Mouse (Mus musculus) cerebellum, adult 18-20 months (tissue): ENCODE results near the gene Ankle1.
"Not testable (repeated sequence)": the region's sequence is repeated elsewhere in the genome, so short reads cannot be mapped to it uniquely, and the experiment has no call there.

ENCODE experiments used
- DNase-seq, 2 experiments: peaks; one replicate each; pipeline ENCODE4 v3.0.0; 2021

Ankle1 gene

GRCm38 (mm10) chr8:71408231-71408630, 2.4 kb downstream of the Ankle1 start:
- DNase-seq = no peak

- DNase-seq = no peak
Measured at GRCm38 (mm10) chr8:71411535-71412273, 5.9 kb downstream of the Ankle1 start.

GRCm38 (mm10) chr8:71422121-71422520, 16.3 kb downstream of the Ankle1 start:
- DNase-seq = no peak

GRCm38 (mm10) chr8:71432935-71433334, 27.1 kb downstream of the Ankle1 start:
- not testable (repeated sequence) for DNase-seq

DNA sequence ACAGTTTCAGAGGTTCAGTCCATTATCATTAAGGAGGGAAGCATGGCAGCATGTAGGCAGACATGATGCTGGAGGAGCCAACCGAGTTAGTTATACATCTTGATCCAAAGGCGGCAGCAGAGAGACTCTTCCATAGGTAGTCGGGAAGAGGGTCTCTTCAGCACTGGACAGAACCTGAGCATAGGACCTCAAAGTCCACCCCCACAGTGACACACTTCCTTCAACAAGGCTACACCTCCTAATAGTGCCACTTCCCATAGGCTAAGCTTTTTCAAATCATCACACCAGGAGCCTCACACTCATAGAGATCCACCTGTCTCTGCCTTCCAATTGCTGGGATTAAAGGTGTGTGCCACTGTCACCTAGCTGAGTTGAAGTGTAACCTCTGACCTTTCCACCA, 31.2 kb downstream of the Ankle1 start:
- no peak for DNase-seq

- DNase-seq = peak; percentile 60 to 65
Measured at GRCm38 (mm10) chr8:71441404-71441803, 35.6 kb downstream of the Ankle1 start.

DNA sequence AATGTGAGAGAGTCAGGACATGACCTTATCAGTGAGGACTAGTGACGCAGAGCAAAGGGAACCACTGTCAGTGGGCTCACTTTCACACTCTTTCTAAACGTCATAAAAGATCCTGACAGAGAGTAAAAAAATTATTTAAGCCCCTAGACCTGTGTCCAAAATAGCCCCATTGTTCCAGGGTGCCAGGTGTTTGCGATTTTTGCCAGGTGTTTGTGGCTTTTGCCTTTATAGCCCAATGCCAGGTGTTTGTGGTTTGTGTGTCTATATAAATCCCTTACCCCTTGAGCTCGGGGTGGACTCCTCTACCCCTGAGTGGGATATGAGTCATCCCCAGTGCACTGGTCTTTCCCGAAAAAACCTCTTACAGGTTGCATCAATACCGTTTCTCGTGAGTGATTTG, 39.3 kb downstream of the Ankle1 start:
- no peak for DNase-seq

DNA sequence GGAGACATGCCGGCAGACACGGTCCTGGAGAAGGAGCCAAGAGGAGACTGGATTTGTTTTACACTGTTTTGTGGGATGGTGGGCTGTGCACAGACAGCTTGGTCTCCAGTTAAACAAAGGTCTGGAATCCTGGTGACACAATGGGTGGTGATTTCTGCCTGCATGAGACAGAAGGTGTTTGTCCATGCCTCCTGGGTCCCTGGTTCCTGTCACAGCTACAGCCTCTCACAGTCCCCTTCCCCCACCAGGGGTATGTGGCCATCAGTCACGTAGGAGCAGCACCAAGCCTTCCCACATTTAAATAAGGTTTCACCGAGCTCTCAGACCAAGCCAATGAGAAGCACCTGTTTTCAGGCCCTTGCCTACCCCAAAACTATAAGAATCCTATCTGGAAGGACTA, 45.5 kb downstream of the Ankle1 start:
- DNase-seq = no peak

DNA sequence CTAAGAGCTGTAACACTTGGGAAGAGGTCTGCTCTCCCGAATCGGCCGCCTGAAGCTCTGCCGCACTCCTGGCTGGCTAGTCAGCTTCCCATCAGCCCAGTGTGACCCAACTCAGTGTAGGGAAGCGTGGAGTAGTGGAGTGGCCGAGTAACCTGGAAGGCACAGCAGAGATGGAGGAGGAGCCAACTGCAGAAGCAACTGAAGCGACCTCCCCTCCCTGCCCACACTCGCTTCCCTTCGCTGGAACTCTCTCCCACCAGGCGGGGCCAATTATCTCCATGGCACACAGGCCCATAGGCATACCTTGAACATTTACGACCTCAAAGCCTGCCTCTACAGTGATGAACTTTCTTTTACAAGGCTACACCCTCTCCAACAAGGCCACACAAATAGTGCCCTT, 46.0 kb downstream of the Ankle1 start:
- DNase-seq = no peak

- no peak for DNase-seq
Measured at GRCm38 (mm10) chr8:71452669-71453068, 46.9 kb downstream of the Ankle1 start.

- no peak for DNase-seq
Measured at GRCm38 (mm10) chr8:71454668-71455067, 48.9 kb downstream of the Ankle1 start.

DNA sequence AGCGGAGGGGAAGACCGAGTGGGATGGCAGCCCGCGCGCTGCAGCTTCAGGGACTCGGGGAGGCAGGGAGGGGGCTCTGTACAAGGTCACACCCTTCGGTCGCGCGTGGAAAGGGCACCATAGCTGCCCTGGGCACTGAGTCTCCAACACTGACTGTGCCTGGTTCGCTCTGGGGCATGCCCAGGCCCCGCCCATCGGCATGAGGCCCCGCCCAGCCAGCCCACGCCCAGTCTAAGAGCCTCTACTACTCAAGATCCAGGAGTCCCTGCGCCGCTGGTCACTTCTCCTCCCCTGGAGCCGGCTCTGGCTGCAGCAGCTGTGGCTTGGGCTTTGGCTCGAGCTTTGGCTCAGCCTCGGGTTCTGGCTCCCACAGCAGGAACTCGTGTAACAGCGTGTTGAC, 51.1 kb downstream of the Ankle1 start:
- DNase-seq = peak; percentile 29 to 31

GRCm38 (mm10) chr8:71457659-71458270, 52.0 kb downstream of the Ankle1 start:
- DNase-seq = peak in 1 of 2 experiments; percentile 16
